Comparison of ENCODE assay signal across 9 mouse cellular contexts in the genomic region with DNA sequence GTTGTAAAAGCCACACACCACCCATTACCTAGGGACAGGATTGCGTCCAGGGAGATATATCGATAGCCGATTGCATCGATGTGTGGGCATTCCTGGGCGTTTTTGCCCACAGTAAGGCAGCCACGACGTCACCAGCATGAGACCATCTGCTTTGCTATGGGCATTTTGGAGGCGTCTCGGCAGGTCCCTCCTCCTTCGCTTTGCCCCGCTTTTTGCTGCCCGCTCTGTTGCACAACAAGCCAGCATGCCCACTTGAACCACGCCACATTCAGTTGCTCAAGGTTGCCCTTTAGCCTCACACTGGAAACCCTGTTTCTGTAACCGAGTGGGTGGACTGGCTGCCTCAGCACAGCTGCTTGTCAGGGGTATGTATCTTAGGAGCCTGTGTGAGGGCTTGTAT.
DNase-seq lines count a peak whose midpoint lies in the region; ATAC-seq and TF ChIP-seq lines count a peak whose summit lies in the region.
"Had no signal": no experiment of that assay in that cellular context is flagged by ENCODE, and none has a peak within 500 bp of the region (broad histone marks: within the 10 kb centered on the region; RNA-seq: fewer than 3 reads in every experiment).

No protein-coding gene starts in this region.

- H3K4me3 ChIP-seq in heart, embryonic 12.5 days, result no peak overlapping the region
- H3K4me3 ChIP-seq in brown adipose tissue, adult 24 weeks (ENCODE audit: insufficient read depth, low read depth, low read length), result peak overlapping the region; percentile 15
- no peak overlapping the region for H3K4me3 ChIP-seq in forebrain, embryonic 15.5 days
- H3K4me3 ChIP-seq in lung, adult 2 months (replicated peaks; ENCODE audit: extremely low read depth, low read depth, low read length), result no peak overlapping the region
- H3K4me3 ChIP-seq: limb, embryonic 15.5 days had no signal

- peak overlapping the region; percentile 49 for H3K27ac ChIP-seq in heart, embryonic 12.5 days (ENCODE audit: poor library complexity, severe bottlenecking)
- peak overlapping the region; percentile 87 for H3K27ac ChIP-seq in brown adipose tissue, adult 24 weeks (replicated peaks; ENCODE audit: low read depth, low read length)
- H3K27ac ChIP-seq in forebrain, embryonic 15.5 days (replicated peaks), result peak overlapping the region; percentile 65
- H3K27ac ChIP-seq: limb, embryonic 15.5 days had no signal

- H3K27me3 ChIP-seq in heart, embryonic 12.5 days (replicated peaks), result no peaks in the 10 kb centered on the region
- no peaks in the 10 kb centered on the region for H3K27me3 ChIP-seq in forebrain, embryonic 15.5 days
- H3K27me3 ChIP-seq: limb, embryonic 15.5 days had no signal

- H3K9ac ChIP-seq in heart, embryonic 12.5 days, result no peak overlapping the region
- H3K9ac ChIP-seq in forebrain, embryonic 15.5 days (replicated peaks), result no peak overlapping the region
- H3K9ac ChIP-seq: limb, embryonic 15.5 days had no signal

- no peak for TF ChIP-seq POLR2A in lung, adult 2 months (IDR thresholded peaks at IDR 0.05; ENCODE audit: borderline replicate concordance, extremely low read depth, low read depth, low read length)

- DNase-seq in heart, postnatal 36 days, result no peak
- DNase-seq in lung, adult 2 months, result peak; percentile 65
- DNase-seq in ovary, adult 18-20 months (ENCODE audit: low spot score), result no peak
- no peak for DNase-seq in natural killer cell, adult 2 months (ENCODE audit: low spot score in 2 of 2)
- DNase-seq in thymus, postnatal 10 days (ENCODE audit: low spot score in 2 of 2), result no peak

- no peak for TF ChIP-seq CTCF in lung, adult 2 months (IDR thresholded peaks at IDR 0.05; ENCODE audit: insufficient read depth, low read length)

- intact Hi-C loops in heart, postnatal 36 days (cut with DNase I), result loop anchor here (5.0 kb wide), 1 partner anchor 225 kb away; no protein-coding TSS in a partner anchor

- H3K9me3 ChIP-seq in heart, embryonic 12.5 days (replicated peaks), result no peaks in the 10 kb centered on the region
- H3K9me3 ChIP-seq in forebrain, embryonic 15.5 days, result no peaks in the 10 kb centered on the region
- H3K9me3 ChIP-seq: limb, embryonic 15.5 days had no signal

- H3K4me1 ChIP-seq in heart, embryonic 12.5 days (replicated peaks), result peaks cover 49% of the 10 kb centered on the region
- peaks cover 23% of the 10 kb centered on the region for H3K4me1 ChIP-seq in brown adipose tissue, adult 24 weeks (ENCODE audit: control insufficient read depth, insufficient read depth, insufficient read length, low read length)
- peaks cover 37% of the 10 kb centered on the region for H3K4me1 ChIP-seq in forebrain, embryonic 15.5 days
- peaks cover 8% of the 10 kb centered on the region for H3K4me1 ChIP-seq in lung, adult 2 months (ENCODE audit: control insufficient read depth, insufficient read depth, low read length)

- H3K36me3 ChIP-seq in heart, embryonic 12.5 days, result peaks cover 5% of the 10 kb centered on the region; the same call in 1 of the 2 replicates
- H3K36me3 ChIP-seq in forebrain, embryonic 15.5 days, result no peaks in the 10 kb centered on the region
- H3K36me3 ChIP-seq: limb, embryonic 15.5 days had no signal

- 88% methylated on average over 14 of the region's 14 CpGs for WGBS in heart, embryonic 12.5 days
- WGBS in forebrain, embryonic 15.5 days, result 76% methylated on average over 14 of the region's 14 CpGs
- 72% methylated on average over 14 of the region's 14 CpGs for WGBS in lung, adult 2 months

- ATAC-seq in heart, embryonic 12.5 days (ENCODE audit: insufficient number of reproducible peaks, low FRiP score), result no peak
- no peak for ATAC-seq in forebrain, embryonic 15.5 days (replicated peaks)

- H3K4me2 ChIP-seq in heart, embryonic 12.5 days, result peak overlapping the region; percentile 40
- 0 out of 2 replicates have a peak overlapping the region, but pooled peaks have one; percentile 5 for H3K4me2 ChIP-seq in forebrain, embryonic 15.5 days (replicated peaks)
- H3K4me2 ChIP-seq: limb, embryonic 15.5 days had no signal
